Mouse (Mus musculus): ENCODE results near the gene Gm10665.
"Not testable (repeated sequence)": the region's sequence is repeated elsewhere in the genome, so short reads cannot be mapped to it uniquely, and the experiment has no call there.

Gene Gm10665

DNA sequence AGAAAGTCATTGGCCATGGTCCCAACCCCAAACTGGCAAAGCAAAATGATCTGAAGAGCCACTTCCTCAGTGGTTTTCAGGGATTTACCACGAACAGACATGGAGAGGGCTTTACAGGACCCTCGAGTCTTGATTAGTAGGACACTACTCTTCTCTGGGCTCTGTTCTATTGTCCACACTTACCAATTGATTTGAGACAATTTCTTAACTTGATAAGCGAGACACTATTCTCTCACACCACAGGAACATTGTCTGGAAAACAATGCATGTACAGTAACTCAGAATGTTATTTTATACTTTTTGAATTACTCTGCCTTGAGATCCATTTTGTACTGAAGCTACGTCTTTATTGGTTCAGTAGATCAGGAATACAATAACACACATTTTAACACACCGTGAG, at the start of gene Gm10665:
Gene Gm10665, minus strand, starts transcription at position 101 of the 400 bp plus-strand sequence.
- not testable (repeated sequence) for DNase-seq

GRCm38 (mm10) chr7:22499578-22499977, 35.7 kb upstream of the Gm10665 start, which contains the start of gene Vmn1r151:
TSS of gene Vmn1r151 (minus strand) at chr7:22499678.
- not testable (repeated sequence) for DNase-seq

DNA sequence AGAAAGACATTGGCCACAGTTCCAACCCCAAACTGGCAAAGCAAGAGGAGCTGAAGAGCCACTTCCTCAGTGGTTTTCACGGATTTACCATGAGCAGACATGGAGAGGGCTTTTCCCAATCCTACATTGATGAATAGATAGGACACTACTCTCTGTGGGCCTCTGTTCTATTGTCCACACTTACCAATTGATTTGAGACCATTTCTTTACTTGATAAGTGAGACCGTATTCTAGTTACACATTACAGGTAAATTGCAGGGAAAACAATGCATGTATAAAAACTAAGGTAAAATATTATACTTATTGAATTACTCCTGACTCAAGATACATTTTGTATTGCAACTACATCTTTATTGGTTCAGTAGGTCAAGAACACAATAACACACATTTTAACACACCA, 25.7 kb downstream of the Gm10665 start, which contains the start of gene Vmn1r149:
Gene Vmn1r149, minus strand, starts transcription at position 101 of the 400 bp plus-strand sequence.
- DNase-seq: not testable (repeated sequence)

GRCm38 (mm10) chr7:22413283-22413682, 50.6 kb downstream of the Gm10665 start, which contains the start of gene Vmn1r148:
TSS of gene Vmn1r148 (plus strand) at chr7:22413583.
- DNase-seq: not testable (repeated sequence)
